Mouse (Mus musculus): ENCODE measurements around the gene Phf12. TPM values are rescaled to one million over a fixed set of nuclear protein-coding genes. Genes with fewer than 3 reads are reported as not detected.
A peak's percentile ranks its signal among the peaks of the same experiment; 100 is the strongest.

The Phf12 gene
- polyA plus RNA-seq, 1 experiment from 2014 or later = 5.5 TPM

DNA sequence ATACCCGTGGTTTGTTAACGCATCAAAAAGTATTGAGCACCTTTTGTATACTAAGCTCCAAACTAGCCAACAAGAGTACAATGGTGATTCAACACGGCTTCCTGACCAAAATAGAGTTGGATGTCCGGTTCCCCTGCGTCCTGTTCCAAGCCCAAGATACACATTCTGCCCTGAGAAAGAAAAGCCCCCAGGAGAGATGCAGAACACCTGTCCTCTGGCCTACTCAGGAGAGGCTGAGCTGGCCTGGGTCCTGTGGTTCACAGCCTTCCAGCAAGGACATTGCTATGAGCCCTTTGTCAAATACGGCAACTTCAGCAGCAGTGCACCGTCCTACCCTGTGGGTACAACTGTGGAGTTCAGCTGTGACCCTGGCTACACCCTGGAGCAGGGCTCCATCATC is 9.0 kb upstream of the Phf12 start:
- H3K27me3 ChIP-seq = peaks cover 87% of the 10 kb centered on the region
- H3K4me3 ChIP-seq (replicated peaks) = no peak overlapping the region
- WGBS (ENCODE audit: insufficient replicate concordance) = 66% methylated on average over 7 of the region's 7 CpGs
- no peaks in the 10 kb centered on the region for H3K9me3 ChIP-seq (replicated peaks)
- H3K9ac ChIP-seq = no peak overlapping the region
- H3K36me3 ChIP-seq (replicated peaks) = no peaks in the 10 kb centered on the region
- no peak overlapping the region for H3K4me2 ChIP-seq
- no peak overlapping the region for H3K27ac ChIP-seq (replicated peaks)
- no peaks in the 10 kb centered on the region for H3K4me1 ChIP-seq (replicated peaks)
- ATAC-seq (ENCODE audit: insufficient read depth) = no peak

DNA sequence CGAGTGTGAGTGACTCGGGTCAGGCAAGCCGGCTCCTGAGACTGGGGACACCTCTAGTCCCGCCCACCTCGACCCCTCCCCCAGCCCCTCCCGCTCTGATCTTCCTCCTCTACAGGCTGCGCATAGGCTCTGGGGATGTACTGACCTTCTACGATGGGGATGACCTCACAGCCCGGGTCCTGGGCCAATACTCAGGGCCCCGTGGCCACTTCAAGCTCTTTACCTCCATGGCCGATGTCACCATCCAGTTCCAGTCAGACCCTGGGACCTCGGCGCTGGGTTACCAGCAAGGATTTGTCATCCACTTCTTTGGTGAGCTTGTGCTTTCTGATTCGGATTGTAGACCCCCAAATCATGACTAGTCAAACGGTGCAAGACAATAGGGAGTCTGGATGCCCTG is 8.2 kb upstream of the Phf12 start:
- H3K9ac ChIP-seq = no peak overlapping the region
- no peak overlapping the region for H3K4me2 ChIP-seq
- no peaks in the 10 kb centered on the region for H3K36me3 ChIP-seq (replicated peaks)
- peaks cover 89% of the 10 kb centered on the region for H3K27me3 ChIP-seq
- no peak overlapping the region for H3K4me3 ChIP-seq (replicated peaks)
- ATAC-seq (ENCODE audit: insufficient read depth) = no peak
- no peaks in the 10 kb centered on the region for H3K9me3 ChIP-seq (replicated peaks)
- no peaks in the 10 kb centered on the region for H3K4me1 ChIP-seq (replicated peaks)
- WGBS (ENCODE audit: insufficient replicate concordance) = 33% methylated on average over 15 of the region's 15 CpGs
- H3K27ac ChIP-seq (replicated peaks) = no peak overlapping the region

DNA sequence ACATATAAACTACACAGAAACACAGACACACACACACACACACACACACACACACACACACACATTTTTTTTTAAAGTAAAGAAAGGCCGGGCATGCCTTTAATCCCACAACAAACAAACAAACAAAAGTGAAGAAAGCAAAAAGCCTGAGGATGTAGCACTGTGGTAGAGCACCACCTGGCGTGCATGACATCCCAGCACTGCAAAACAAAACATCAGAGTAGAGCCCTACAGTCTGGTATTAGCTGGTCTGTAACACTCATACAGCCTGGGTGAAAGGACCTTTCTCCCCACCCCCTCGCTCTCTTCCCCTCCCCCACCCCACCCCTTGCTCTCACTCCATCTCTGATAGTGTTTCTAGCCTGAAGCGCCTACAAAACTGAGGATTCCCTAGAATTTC is 6.7 kb upstream of the Phf12 start:
- Histone ChIP-seq H3K4me3 (replicated peaks) (no peak overlapping the region), H3K36me3 (replicated peaks) (no peaks in the 10 kb centered on the region), H3K27me3 (peaks cover 76% of the 10 kb centered on the region), H3K4me2 (no peak overlapping the region), H3K9ac (no peak overlapping the region), H3K27ac (replicated peaks) (no peak overlapping the region), H3K4me1 (replicated peaks) (peaks cover 10% of the 10 kb centered on the region), H3K9me3 (replicated peaks) (no peaks in the 10 kb centered on the region)
- ATAC-seq (ENCODE audit: insufficient read depth) = no peak
- WGBS (ENCODE audit: insufficient replicate concordance) = 29% methylated on average over 4 of the region's 4 CpGs

DNA sequence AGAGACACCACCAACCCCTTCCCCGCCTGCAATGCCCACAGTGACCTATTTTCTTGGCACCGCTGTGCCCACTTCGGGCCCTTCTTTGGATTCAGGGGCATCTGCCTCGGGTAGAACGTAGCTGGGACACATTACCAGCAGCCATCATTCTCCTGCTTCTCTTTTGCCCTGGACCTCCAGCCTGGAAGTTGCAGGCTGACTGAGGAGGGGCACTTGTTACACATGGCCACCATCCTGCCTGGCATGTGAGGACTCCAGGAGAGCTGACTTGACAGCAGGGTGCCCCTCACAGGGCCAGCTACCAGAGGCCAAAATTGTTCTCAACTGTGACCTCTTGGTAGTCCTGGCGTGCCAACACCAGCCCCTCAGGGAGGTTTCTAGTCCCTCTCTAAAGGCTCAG is 4.4 kb upstream of the Phf12 start:
- Histone ChIP-seq H3K27ac (replicated peaks) (no peak overlapping the region), H3K4me3 (replicated peaks) (no peak overlapping the region), H3K4me2 (no peak overlapping the region), H3K9ac (no peak overlapping the region), H3K4me1 (replicated peaks) (peaks cover 17% of the 10 kb centered on the region), H3K36me3 (replicated peaks) (no peaks in the 10 kb centered on the region), H3K27me3 (peaks cover 58% of the 10 kb centered on the region), H3K9me3 (replicated peaks) (no peaks in the 10 kb centered on the region)
- whole genome bisulfite sequencing (ENCODE audit: insufficient replicate concordance) = 58% methylated on average over 6 of the region's 6 CpGs
- no peak for ATAC-seq (ENCODE audit: insufficient read depth)

DNA sequence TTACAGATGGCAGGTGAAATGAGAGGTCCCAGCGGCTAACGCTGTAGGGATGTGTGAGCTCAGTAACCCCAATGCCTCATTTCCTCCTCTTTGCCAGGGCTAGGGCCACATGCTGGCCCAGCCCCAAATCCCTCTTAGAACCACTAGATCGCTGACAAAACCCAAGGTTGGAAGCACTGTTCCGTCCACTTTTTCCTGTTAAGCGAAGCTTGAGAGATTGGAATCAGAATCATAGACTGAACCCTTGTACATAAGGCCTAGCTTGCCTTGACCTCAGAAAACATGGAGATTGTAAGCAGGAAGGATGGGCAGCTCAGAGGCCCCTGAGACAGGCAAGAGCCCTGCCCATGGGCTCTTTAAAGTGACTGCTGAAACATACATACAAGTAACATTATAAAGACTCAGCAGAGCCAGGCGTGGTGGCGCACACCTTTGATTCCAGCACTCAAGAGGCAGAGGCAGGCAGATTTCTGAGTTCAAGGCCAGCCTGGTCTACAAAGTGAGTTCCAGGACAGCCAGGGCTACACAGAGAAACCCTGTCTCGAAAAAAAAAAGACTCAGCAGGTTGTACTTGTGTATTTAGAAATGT is 3.2 kb upstream of the Phf12 start:
- no peaks in the 10 kb centered on the region for H3K36me3 ChIP-seq (replicated peaks)
- H3K9me3 ChIP-seq (replicated peaks) = no peaks in the 10 kb centered on the region
- H3K9ac ChIP-seq = no peak overlapping the region
- ATAC-seq (ENCODE audit: insufficient read depth) = no peak
- H3K4me2 ChIP-seq = no peak overlapping the region
- H3K27me3 ChIP-seq = peaks cover 47% of the 10 kb centered on the region
- H3K4me3 ChIP-seq (replicated peaks) = no peak overlapping the region
- peaks cover 17% of the 10 kb centered on the region for H3K4me1 ChIP-seq (replicated peaks)
- no peak overlapping the region for H3K27ac ChIP-seq (replicated peaks)
- 71% methylated on average over 8 of the region's 8 CpGs for WGBS (ENCODE audit: insufficient replicate concordance)

DNA sequence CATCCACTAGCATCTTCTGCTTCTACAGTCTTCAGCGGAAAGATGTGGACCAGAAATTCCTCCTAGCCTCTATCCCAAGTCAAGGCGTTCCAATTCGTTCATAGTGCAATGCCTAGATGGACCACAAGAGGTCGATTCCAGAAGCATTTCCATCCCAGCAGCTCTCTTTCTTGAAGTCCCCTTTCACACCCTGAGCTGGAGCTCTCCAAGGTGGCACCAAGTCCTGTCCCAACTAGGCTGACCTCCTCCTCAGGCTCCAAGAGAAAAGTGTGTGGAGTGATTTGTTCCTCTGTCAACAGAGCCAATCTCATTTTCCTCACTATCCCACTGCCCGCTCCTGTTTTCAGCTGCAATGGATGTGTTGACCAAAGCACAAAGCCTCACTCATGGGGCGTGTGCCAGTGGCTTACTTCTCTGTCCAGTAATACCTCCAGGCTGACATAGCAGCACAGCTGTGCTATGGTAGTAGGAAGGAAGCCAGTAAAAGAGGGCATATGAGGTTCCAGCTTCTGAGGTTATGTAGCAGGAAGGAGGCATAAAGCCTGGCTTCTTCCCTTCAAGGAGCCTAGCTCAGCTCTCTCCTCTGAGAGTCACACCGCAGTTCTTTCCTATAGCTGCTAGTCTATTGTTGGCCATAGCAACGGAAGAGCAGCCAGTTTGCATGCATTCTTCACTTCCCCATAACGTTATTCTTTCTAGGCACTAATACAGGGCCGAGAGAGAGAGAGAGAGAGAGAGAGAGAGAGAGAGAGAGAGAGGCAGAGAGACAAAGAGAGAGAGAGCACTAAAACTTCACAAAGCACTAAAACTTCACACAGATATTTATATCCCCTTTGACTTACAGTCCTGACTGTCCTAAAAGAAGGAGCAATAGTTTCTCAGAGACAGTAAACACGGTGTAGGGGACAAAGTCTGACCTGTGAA is 2.0 kb upstream of the Phf12 start:
- WGBS (ENCODE audit: insufficient replicate concordance) = 24% methylated on average over 11 of the region's 11 CpGs
- Histone ChIP-seq H3K4me3 (replicated peaks) (peak overlapping the region; percentile 100), H3K4me1 (replicated peaks) (peaks cover 28% of the 10 kb centered on the region), H3K27me3 (peaks cover 34% of the 10 kb centered on the region), H3K36me3 (replicated peaks) (0 out of 2 replicates have a peak, but pooled peaks cover 3% of the 10 kb centered on the region), H3K9me3 (replicated peaks) (no peaks in the 10 kb centered on the region), H3K9ac (no peak overlapping the region), H3K4me2 (peak overlapping the region; percentile 90), H3K27ac (replicated peaks) (0 out of 2 replicates have a peak overlapping the region, but pooled peaks have one; percentile 29)
- no peak for ATAC-seq (ENCODE audit: insufficient read depth)

DNA sequence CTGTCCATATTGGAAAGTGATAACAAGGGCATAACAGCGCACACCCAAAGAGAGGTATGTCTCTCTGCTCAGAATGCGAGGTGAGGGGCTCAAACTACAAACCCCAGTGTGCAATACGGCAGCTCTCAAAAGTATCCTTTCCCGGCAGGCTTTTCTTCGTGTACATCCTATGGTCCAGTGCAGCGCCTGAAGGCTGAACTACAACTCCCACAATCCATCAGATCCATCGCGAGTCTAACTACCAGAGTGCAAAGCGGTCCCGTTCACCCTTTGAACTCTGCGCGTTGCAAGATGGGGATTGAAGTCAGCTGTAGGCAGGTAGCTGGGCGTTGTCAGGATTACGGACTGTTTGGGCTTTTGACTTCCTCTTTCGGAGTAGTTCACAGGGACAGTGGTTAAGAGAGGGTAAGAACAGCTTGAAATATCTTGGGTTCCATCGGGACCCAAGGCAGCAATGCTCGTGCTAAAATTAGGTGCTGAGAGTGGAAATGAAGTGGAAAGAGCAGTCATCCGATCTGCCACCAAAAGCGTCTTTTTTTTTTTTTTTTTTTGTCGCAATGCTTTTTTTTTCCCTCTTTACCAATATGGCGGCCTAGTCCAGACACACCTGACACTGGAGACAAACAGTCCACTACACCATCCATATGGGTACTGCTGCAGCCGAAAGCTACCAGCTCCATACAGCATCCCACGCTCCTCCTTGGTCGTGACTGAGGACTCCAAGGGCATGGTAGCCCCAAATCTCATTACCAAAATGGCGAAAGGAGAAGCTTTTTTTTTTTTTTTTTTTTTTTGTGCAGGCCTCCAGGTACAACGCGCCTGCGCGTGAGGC is 729 bp upstream of the Phf12 start:
- peaks cover 15% of the 10 kb centered on the region for H3K36me3 ChIP-seq (replicated peaks)
- ATAC-seq (ENCODE audit: insufficient read depth) = peak; percentile 80
- H3K9ac ChIP-seq = peak overlapping the region; percentile 60
- no peaks in the 10 kb centered on the region for H3K9me3 ChIP-seq (replicated peaks)
- H3K27me3 ChIP-seq = peaks cover 22% of the 10 kb centered on the region
- peaks cover 38% of the 10 kb centered on the region for H3K4me1 ChIP-seq (replicated peaks)
- under 1% methylated on average over 29 of the region's 29 CpGs for WGBS (ENCODE audit: insufficient replicate concordance)
- peak overlapping the region; percentile 90 for H3K4me2 ChIP-seq
- H3K4me3 ChIP-seq (replicated peaks) = peak overlapping the region; percentile 100
- H3K27ac ChIP-seq (replicated peaks) = peak overlapping the region; percentile 98

DNA sequence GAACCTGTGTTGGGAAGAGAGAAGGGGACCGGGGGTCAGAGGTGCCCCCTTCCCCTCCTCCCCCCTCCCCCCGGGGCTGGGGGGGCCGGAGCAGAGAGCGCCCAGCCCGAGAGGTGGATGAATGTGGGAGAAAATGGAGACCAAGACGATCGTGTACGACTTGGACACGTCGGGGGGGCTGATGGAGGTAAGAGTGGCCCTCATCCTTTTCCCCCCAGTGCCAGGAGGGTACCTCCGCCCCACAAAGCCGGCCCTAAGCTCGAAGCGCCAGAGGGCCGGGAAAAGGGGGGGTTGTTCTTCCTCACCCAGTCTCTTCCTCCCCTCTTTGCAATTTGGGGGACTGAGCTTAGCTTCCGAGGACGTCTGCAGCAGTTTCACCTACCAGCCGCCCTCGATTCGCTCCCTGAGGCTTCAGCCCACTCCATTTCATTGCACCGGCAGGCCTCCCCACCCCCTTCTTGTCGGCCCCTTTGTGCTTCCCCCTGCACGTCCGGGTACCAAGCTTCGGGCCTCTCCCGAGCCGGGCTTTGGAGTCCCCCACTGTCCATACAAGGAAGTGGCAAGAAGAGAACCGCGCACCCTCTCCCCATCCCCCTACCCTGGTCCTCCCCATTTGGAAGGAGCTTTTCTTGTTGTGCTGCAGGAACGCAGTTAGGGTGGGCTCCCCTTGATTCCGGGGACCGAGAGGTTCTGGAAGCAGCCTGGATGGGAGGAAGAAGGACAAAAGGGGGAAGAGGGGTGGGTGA is 810 bp downstream of the Phf12 start:
- Histone ChIP-seq H3K9me3 (replicated peaks) (no peaks in the 10 kb centered on the region), H3K4me2 (peak overlapping the region; percentile 90), H3K9ac (peak overlapping the region; percentile 100), H3K36me3 (replicated peaks) (peaks cover 29% of the 10 kb centered on the region), H3K27ac (replicated peaks) (peak overlapping the region; percentile 98), H3K27me3 (peaks cover 6% of the 10 kb centered on the region; the same call in 1 of the 2 replicates), H3K4me1 (replicated peaks) (peaks cover 41% of the 10 kb centered on the region), H3K4me3 (replicated peaks) (peak overlapping the region; percentile 100)
- no peak for ATAC-seq (ENCODE audit: insufficient read depth)
- 1% methylated on average over 28 of the region's 32 CpGs for WGBS (ENCODE audit: insufficient replicate concordance)

DNA sequence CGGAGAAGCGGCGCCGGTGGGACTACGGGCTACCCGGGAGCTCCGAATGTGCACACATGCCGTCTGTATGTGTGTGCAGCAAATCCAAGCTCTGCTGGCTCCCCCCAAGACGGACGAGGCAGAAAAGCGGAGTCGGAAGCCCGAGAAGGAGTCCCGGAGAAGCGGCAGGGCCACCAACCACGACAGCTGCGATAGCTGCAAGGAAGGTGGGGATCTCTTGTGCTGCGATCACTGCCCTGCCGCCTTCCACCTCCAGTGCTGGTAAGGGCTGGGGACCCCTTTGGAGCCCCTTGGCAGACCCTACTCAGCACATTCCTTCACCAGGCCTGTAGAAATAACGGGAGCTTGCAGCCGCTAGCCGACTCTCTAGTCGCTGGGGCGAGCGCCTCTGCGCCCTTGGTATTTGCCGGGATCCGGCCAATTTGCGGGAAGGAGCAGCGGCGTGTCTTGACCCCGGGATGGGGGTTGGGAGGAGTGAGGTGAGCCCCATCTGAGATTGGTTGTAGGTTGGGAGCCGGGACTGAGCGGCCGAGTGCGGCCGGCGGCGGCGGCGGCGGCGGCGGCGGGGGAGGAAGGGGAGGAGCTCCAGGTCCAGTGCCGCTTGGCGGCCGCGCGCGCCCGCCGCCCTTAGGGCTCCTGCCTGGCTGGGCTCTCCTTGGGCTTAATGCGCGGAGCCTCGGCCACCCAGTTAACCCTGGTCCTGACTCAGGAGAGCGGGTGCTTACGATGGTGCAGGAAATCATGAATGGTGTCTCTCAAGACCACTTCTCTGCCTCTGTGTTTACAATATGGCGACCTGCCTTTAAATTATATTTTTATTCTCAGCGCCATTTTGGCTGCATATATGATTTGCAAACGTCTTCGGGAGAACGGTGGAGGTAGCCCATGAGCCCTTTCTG is 1.6 kb downstream of the Phf12 start:
- no peak; the same call in 1 of the 2 replicates for ATAC-seq (ENCODE audit: insufficient read depth)
- Histone ChIP-seq H3K27ac (replicated peaks) (peak overlapping the region; percentile 98), H3K4me2 (peak overlapping the region; percentile 90), H3K4me1 (replicated peaks) (peaks cover 41% of the 10 kb centered on the region), H3K9ac (peak overlapping the region; percentile 100), H3K36me3 (replicated peaks) (peaks cover 38% of the 10 kb centered on the region), H3K9me3 (replicated peaks) (no peaks in the 10 kb centered on the region), H3K4me3 (replicated peaks) (peak overlapping the region; percentile 100), H3K27me3 (0 out of 2 replicates have a peak, but pooled peaks cover under 1% of the 10 kb centered on the region)
- WGBS (ENCODE audit: insufficient replicate concordance) = under 1% methylated on average over 62 of the region's 63 CpGs

DNA sequence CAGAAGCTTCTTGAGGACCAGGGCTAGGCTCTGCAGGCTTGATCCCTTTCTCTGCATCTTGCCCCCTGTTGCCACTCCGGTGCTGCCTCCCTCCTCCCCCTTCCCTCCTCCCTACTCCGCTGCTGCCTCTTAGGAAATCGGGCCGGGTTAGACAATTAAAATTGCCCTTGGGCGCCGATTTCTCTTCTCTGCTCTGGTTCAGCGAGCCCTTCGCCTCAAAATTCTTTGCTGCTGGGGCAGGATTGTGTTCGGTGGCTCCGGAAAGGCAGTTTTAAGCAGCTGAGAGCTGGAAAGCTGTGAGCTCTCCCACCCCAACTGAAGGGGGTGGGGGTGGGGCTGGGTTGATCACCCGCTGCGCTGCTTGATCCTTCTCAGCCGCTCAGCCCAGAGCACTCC is 2.3 kb downstream of the Phf12 start:
- Histone ChIP-seq H3K4me2 (peak overlapping the region; percentile 90), H3K9me3 (replicated peaks) (no peaks in the 10 kb centered on the region), H3K4me3 (replicated peaks) (peak overlapping the region; percentile 100), H3K27me3 (no peaks in the 10 kb centered on the region), H3K27ac (replicated peaks) (peak overlapping the region; percentile 98), H3K36me3 (replicated peaks) (peaks cover 42% of the 10 kb centered on the region), H3K9ac (peak overlapping the region; percentile 100), H3K4me1 (replicated peaks) (peaks cover 41% of the 10 kb centered on the region)
- ATAC-seq (ENCODE audit: insufficient read depth) = no peak
- WGBS (ENCODE audit: insufficient replicate concordance) = 1% methylated on average over 13 of the region's 13 CpGs
